Mouse (Mus musculus) hindlimb bud, embryonic 11.5 days (tissue): ENCODE measurements around the gene Ifi207.
"Not testable (repeated sequence)": the region's sequence is repeated elsewhere in the genome, so short reads cannot be mapped to it uniquely, and the experiment has no call there.

Experiments
- DNase-seq: peaks from one replicate; pipeline ENCODE4 v3.0.0-alpha.2; 2012; ENCODE audit warnings: low read depth, low spot score; ENCODE audit errors: extremely low spot score

Ifi207 gene

GRCm38 (mm10) chr1:173741656-173742055 is at the start of gene Ifi207:
Ifi207 (minus strand) TSS chr1:173741747.
- DNase-seq: no peak

- DNase-seq: not testable (repeated sequence)
Measured at GRCm38 (mm10) chr1:173773457-173773856, 31.9 kb upstream of the Ifi207 start.

- not testable (repeated sequence) for DNase-seq
Measured at GRCm38 (mm10) chr1:173766848-173767617, 25.5 kb upstream of the Ifi207 start, which contains the start of gene Ifi204. Ifi204 (minus strand) TSS chr1:173766943.

- DNase-seq: not testable (repeated sequence)
Measured at GRCm38 (mm10) chr1:173760032-173760431, 18.5 kb upstream of the Ifi207 start.

- no peak for DNase-seq
Measured at GRCm38 (mm10) chr1:173742262-173742661, 715 bp upstream of the Ifi207 start.

- DNase-seq: no peak
Measured at GRCm38 (mm10) chr1:173740537-173740936, 1.0 kb downstream of the Ifi207 start.

- no peak for DNase-seq
Measured at GRCm38 (mm10) chr1:173736986-173737385, 4.6 kb downstream of the Ifi207 start.

GRCm38 (mm10) chr1:173735015-173735414 is 6.5 kb downstream of the Ifi207 start:
- not testable (repeated sequence) for DNase-seq

GRCm38 (mm10) chr1:173733219-173733618 is 8.3 kb downstream of the Ifi207 start:
- DNase-seq: no peak

GRCm38 (mm10) chr1:173694270-173694669 is 47.3 kb downstream of the Ifi207 start:
- no peak for DNase-seq

GRCm38 (mm10) chr1:173678605-173679004 is 62.9 kb downstream of the Ifi207 start:
- DNase-seq: not testable (repeated sequence)

GRCm38 (mm10) chr1:173673458-173674097 is 68.0 kb downstream of the Ifi207 start, which contains the start of gene Ifi208:
Ifi208 (plus strand) TSS chr1:173673675.
- not testable (repeated sequence) for DNase-seq
